Mouse (Mus musculus): ENCODE data around the gene Rinl.

DNA sequence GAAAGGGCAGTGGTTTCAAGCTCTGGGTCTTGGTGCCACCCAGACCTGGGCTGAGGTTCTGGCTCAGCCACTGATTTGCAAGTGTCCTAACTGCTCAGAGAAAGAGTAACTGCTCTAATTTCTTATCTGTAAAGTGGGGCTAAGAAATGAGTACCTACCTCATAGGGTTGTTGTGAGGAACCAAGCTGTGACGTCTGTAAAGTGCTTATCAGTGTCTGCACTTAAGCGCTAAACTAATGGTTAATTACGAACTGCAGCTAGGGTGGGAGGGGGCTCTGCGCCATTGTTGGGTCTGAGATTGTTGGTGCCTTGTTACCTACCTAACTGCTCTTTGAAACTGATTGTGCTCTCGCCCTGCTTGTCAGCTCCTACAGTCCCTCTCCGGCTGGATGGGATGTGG is 28.8 kb downstream of the Rinl start:
- no peak for TF ChIP-seq CTCF (IDR thresholded peaks at IDR 0.05; ENCODE audit: control insufficient read depth, insufficient read depth, insufficient replicate concordance, low read depth, low read length)
- no peak for TF ChIP-seq POLR2A (IDR thresholded peaks at IDR 0.05; ENCODE audit: control insufficient read depth, low read depth, low read length)

All from testis, adult 2 months (tissue).